Mouse (Mus musculus): Measurements from ENCODE around the gene Vdr. TPM values are rescaled to one million over a fixed set of nuclear protein-coding genes. Genes with fewer than 3 reads are reported as not detected.
"Not testable (repeated sequence)": the region's sequence is repeated elsewhere in the genome, so short reads cannot be mapped to it uniquely, and the experiment has no call there.

Vdr gene
- total RNA-seq, 2 experiments from 2014 or later, result 0.12 to 0.49 TPM

- DNase-seq, result no peak
- intact Hi-C loops (cut with DNase I; ENCODE audit: low total_unique reads), result no loop called here
These were observed 17.9 kb downstream of the Vdr start for GRCm38 (mm10) chr15:97892506-97892905.

GRCm38 (mm10) chr15:97890450-97890849 lies 20.0 kb downstream of the Vdr start:
- intact Hi-C loops (cut with DNase I; ENCODE audit: low total_unique reads), result no loop called here
- DNase-seq, result no peak

GRCm38 (mm10) chr15:97890017-97890416 lies 20.4 kb downstream of the Vdr start:
- intact Hi-C loops (cut with DNase I; ENCODE audit: low total_unique reads), result no loop called here
- no peak for DNase-seq

- no peak for DNase-seq
- intact Hi-C loops (cut with DNase I; ENCODE audit: low total_unique reads), result no loop called here
These were observed 22.9 kb downstream of the Vdr start for GRCm38 (mm10) chr15:97887541-97888016.

- intact Hi-C loops (cut with DNase I; ENCODE audit: low total_unique reads), result no loop called here
- DNase-seq, result no peak
These were observed 29.0 kb downstream of the Vdr start for GRCm38 (mm10) chr15:97881423-97881822.

GRCm38 (mm10) chr15:97880441-97880840 lies 30.0 kb downstream of the Vdr start:
- intact Hi-C loops (cut with DNase I; ENCODE audit: low total_unique reads), result no loop called here
- no peak for DNase-seq

GRCm38 (mm10) chr15:97878696-97879328 lies 31.6 kb downstream of the Vdr start:
- intact Hi-C loops (cut with DNase I; ENCODE audit: low total_unique reads), result no loop called here

GRCm38 (mm10) chr15:97875784-97876183 lies 34.6 kb downstream of the Vdr start:
- intact Hi-C loops (cut with DNase I; ENCODE audit: low total_unique reads), result no loop called here
- DNase-seq, result no peak

More at GRCm38 (mm10) chr15:97878696-97879328, 31.6 kb downstream of the Vdr start:
- DNase-seq, result no peak

- intact Hi-C loops (cut with DNase I; ENCODE audit: low total_unique reads), result no loop called here
- DNase-seq, result peak; percentile 47
These were observed 36.7 kb downstream of the Vdr start for GRCm38 (mm10) chr15:97873717-97874116.

GRCm38 (mm10) chr15:97872161-97872560 lies 38.3 kb downstream of the Vdr start:
- intact Hi-C loops (cut with DNase I; ENCODE audit: low total_unique reads), result no loop called here

GRCm38 (mm10) chr15:97871055-97872030 lies 39.1 kb downstream of the Vdr start:
- DNase-seq, result no peak
- intact Hi-C loops (cut with DNase I; ENCODE audit: low total_unique reads), result no loop called here

More at GRCm38 (mm10) chr15:97872161-97872560, 38.3 kb downstream of the Vdr start:
- DNase-seq, result no peak

- DNase-seq; intact Hi-C loops (cut with DNase I; ENCODE audit: low total_unique reads): not testable (repeated sequence)
These were observed 40.3 kb downstream of the Vdr start for GRCm38 (mm10) chr15:97870116-97870515.

- DNase-seq, result no peak
- intact Hi-C loops (cut with DNase I; ENCODE audit: low total_unique reads), result no loop called here
These were observed 41.4 kb downstream of the Vdr start for GRCm38 (mm10) chr15:97868985-97869384.

GRCm38 (mm10) chr15:97865988-97866387 lies 44.4 kb downstream of the Vdr start:
- intact Hi-C loops (cut with DNase I; ENCODE audit: low total_unique reads), result no loop called here
- DNase-seq, result no peak

- DNase-seq, result no peak
- intact Hi-C loops (cut with DNase I; ENCODE audit: low total_unique reads), result no loop called here
These were observed 45.3 kb downstream of the Vdr start for GRCm38 (mm10) chr15:97865175-97865574.

- DNase-seq, result no peak
- intact Hi-C loops (cut with DNase I; ENCODE audit: low total_unique reads), result no loop called here
These were observed 45.9 kb downstream of the Vdr start for GRCm38 (mm10) chr15:97864361-97865045.

GRCm38 (mm10) chr15:97863494-97863881 lies 46.9 kb downstream of the Vdr start:
- intact Hi-C loops (cut with DNase I; ENCODE audit: low total_unique reads), result no loop called here
- DNase-seq, result no peak

GRCm38 (mm10) chr15:97862881-97863493 lies 47.4 kb downstream of the Vdr start:
- DNase-seq, result no peak
- intact Hi-C loops (cut with DNase I; ENCODE audit: low total_unique reads), result no loop called here

- no peak for DNase-seq
- intact Hi-C loops (cut with DNase I; ENCODE audit: low total_unique reads), result no loop called here
These were observed 50.1 kb downstream of the Vdr start for GRCm38 (mm10) chr15:97860353-97860752.
